Mouse (Mus musculus) heart, adult 10 weeks (tissue): ENCODE measurements around the gene Cdca7. TPM values are rescaled to one million over a fixed set of nuclear protein-coding genes. Genes with fewer than 3 reads are reported as not detected.

Source experiments
- polyA plus RNA-seq: library from polyadenylated mRNA; stranded (reverse); fragments of 350-450 nt; fragmentation: Illumina TruSeq; extraction: RNeasy Lipid Tissue Mini Kit (QIAGEN cat#74804); gene quantifications from one replicate; pipeline ENCODE4 v1.2.3, GENCODE M21; 2014; ENCODE audit warnings: low read depth, low replicate concordance

Gene Cdca7
- polyA plus RNA-seq = 2.1 TPM

GRCm38 (mm10) chr2:72475797-72476485 is at the start of gene Cdca7:
Gene Cdca7, plus strand, starts transcription at chr2:72476159.

Other genes with a start within 250 kb of the Cdca7 start
- gene Map3k20, start 190.5 kb upstream of the Cdca7 start, polyA plus RNA-seq = 103 TPM